Mouse (Mus musculus) forebrain, embryonic 11.5 days (tissue): Measurements from ENCODE around the gene Pard3. TPM values are rescaled to one million over a fixed set of nuclear protein-coding genes. Genes with fewer than 3 reads are reported as not detected.

Experiments used
- ATAC-seq: fragments of 200-750 bp; cut with Nextera tagmentation; replicated peaks from 2 replicates; pipeline ENCODE4 v1.8.0; 2017; ENCODE audit warnings: moderate TSS enrichment; ENCODE audit not compliant: low FRiP score
- DNase-seq: peaks from one replicate; pipeline ENCODE4 v3.0.0-alpha.2; 2017; ENCODE audit warnings: low spot score
- H3K27ac ChIP-seq: fragments of 300-500 bp; sonication (generic); 2 replicates; pipeline ENCODE4 v1.5.1; 2014; ENCODE audit warnings: low read depth, low read length
- H3K27me3 ChIP-seq: fragments of 300-500 bp; sonication (generic); 2 replicates; pipeline ENCODE4 v1.6.1; 2014; ENCODE audit warnings: mild to moderate bottlenecking, low read length, mixed read lengths; ENCODE audit not compliant: control insufficient read depth, insufficient read depth
- H3K36me3 ChIP-seq: fragments of 300-500 bp; sonication (generic); 2 replicates; pipeline ENCODE4 v1.6.1; 2014; ENCODE audit warnings: mild to moderate bottlenecking, low read length, moderate library complexity, mixed read lengths; ENCODE audit not compliant: control insufficient read depth, insufficient read depth
- H3K4me1 ChIP-seq: fragments of 300-500 bp; sonication (generic); replicated peaks from 2 replicates; pipeline ENCODE4 v1.6.1; 2014; ENCODE audit warnings: low read length, mixed read lengths; ENCODE audit not compliant: control insufficient read depth, insufficient read depth
- H3K4me2 ChIP-seq: fragments of 300-500 bp; sonication (generic); 2 replicates; pipeline ENCODE4 v1.6.1; 2014; ENCODE audit warnings: low read depth, mild to moderate bottlenecking, low read length, moderate library complexity, mixed read lengths; ENCODE audit not compliant: severe bottlenecking
- H3K4me3 ChIP-seq: fragments of 300-500 bp; sonication (generic); 2 replicates; pipeline ENCODE4 v1.5.1; 2014; ENCODE audit warnings: low read depth, low read length
- H3K9ac ChIP-seq: fragments of 300-500 bp; sonication (generic); 2 replicates; pipeline ENCODE4 v1.6.1; 2014; ENCODE audit warnings: low read length
- H3K9me3 ChIP-seq: fragments of 300-500 bp; sonication (generic); 2 replicates; pipeline ENCODE4 v1.6.1; 2016; ENCODE audit warnings: low read length, mixed read lengths; ENCODE audit not compliant: control insufficient read depth
- WGBS: fragments of 180-500 bp; shearing (Covaris S2); extraction: QIAGEN DNeasy Blood & Tissue Kit; methylation state at CpG from one replicate; pipeline ENCODE4 v1.1.7; 2014; 5-methylcytosine and 5-hydroxymethylcytosine counted together
- polyA plus RNA-seq: library from polyadenylated mRNA; unstranded; fragments of >200 nt; fragmentation: Nextera tagmentation; extraction: Ambion mirVana; gene quantifications from 2 replicates; pipeline ENCODE4 v1.2.1, GENCODE M21; 2014

Gene Pard3
- polyA plus RNA-seq, 1 experiment from 2014 or later: 39.8 TPM

GRCm38 (mm10) chr8:127090435-127090834, 26.7 kb downstream of the Pard3 start:
- H3K9me3 ChIP-seq: no peaks in the 10 kb centered on the region
- DNase-seq: no peak
- H3K27me3 ChIP-seq: no peaks in the 10 kb centered on the region
- H3K36me3 ChIP-seq: no peaks in the 10 kb centered on the region
- WGBS: 89% methylated on average over 4 of the region's 4 CpGs
- H3K9ac ChIP-seq: no peak overlapping the region
- ATAC-seq: no peak
- peaks cover 7% of the 10 kb centered on the region for H3K4me1 ChIP-seq
- H3K27ac ChIP-seq: no peak overlapping the region
- H3K4me3 ChIP-seq: no peak overlapping the region
- H3K4me2 ChIP-seq: no peak overlapping the region

DNA sequence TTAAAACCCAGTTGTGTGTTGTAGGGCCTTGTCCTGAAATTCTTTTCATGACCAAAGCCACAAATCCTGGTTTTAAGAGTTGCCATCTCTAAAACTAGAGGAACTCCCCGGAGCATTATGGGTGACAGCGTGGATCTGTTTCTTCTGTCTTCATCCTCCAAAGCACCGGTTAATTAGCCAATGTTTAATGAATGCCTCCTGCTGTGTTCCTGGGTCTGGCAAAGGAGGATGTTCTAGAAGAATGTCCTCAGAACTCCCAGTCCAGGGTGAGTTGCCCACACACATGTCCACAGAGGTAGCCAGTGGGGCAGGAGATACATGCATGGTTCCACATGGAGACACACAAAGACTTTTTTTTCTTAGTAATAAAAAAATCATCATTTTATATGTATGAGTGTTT, 28.2 kb downstream of the Pard3 start:
- ATAC-seq (no peak), DNase-seq (no peak)
- Histone ChIP-seq H3K9me3 (no peaks in the 10 kb centered on the region), H3K9ac (no peak overlapping the region), H3K27me3 (no peaks in the 10 kb centered on the region), H3K4me3 (no peak overlapping the region), H3K4me2 (no peak overlapping the region), H3K27ac (peak overlapping the region; percentile 68; the same call in 1 of the 2 replicates), H3K4me1 (peaks cover 7% of the 10 kb centered on the region), H3K36me3 (no peaks in the 10 kb centered on the region)
- WGBS: 78% methylated on average over 3 of the region's 3 CpGs

- peak overlapping the region; percentile 68 for H3K27ac ChIP-seq
- no peak overlapping the region for H3K9ac ChIP-seq
- peaks cover 7% of the 10 kb centered on the region for H3K4me1 ChIP-seq
- peak; percentile 85 for ATAC-seq
- peak overlapping the region; percentile 37 for H3K4me2 ChIP-seq
- no peaks in the 10 kb centered on the region for H3K9me3 ChIP-seq
- WGBS: 11% methylated on average over 10 of the region's 10 CpGs
- H3K36me3 ChIP-seq: no peaks in the 10 kb centered on the region
- H3K4me3 ChIP-seq: no peak overlapping the region
- DNase-seq: peak; percentile 80
- H3K27me3 ChIP-seq: no peaks in the 10 kb centered on the region
Observed at GRCm38 (mm10) chr8:127092383-127093112, 28.9 kb downstream of the Pard3 start.

- Histone ChIP-seq H3K4me2 (peak overlapping the region; percentile 37), H3K9me3 (no peaks in the 10 kb centered on the region), H3K27ac (peak overlapping the region; percentile 68), H3K4me1 (peaks cover 7% of the 10 kb centered on the region), H3K27me3 (no peaks in the 10 kb centered on the region), H3K36me3 (no peaks in the 10 kb centered on the region), H3K9ac (no peak overlapping the region), H3K4me3 (no peak overlapping the region)
- ATAC-seq (no peak; the same call in 1 of the 2 replicates), DNase-seq (no peak)
- 33% methylated on average over 3 of the region's 3 CpGs for WGBS
Observed at GRCm38 (mm10) chr8:127093113-127093426, 29.4 kb downstream of the Pard3 start.

- DNase-seq: no peak
- no peak for ATAC-seq
Observed at GRCm38 (mm10) chr8:127095763-127096162, 32.1 kb downstream of the Pard3 start.

GRCm38 (mm10) chr8:127099439-127100090, 35.9 kb downstream of the Pard3 start:
- Histone ChIP-seq H3K27ac (no peak overlapping the region), H3K4me1 (no peaks in the 10 kb centered on the region), H3K4me2 (no peak overlapping the region), H3K4me3 (no peak overlapping the region), H3K36me3 (no peaks in the 10 kb centered on the region), H3K9ac (no peak overlapping the region), H3K9me3 (no peaks in the 10 kb centered on the region), H3K27me3 (no peaks in the 10 kb centered on the region)
- 69% methylated on average over 1 of the region's 1 CpGs for WGBS
- DNase-seq (no peak), ATAC-seq (no peak)

More at GRCm38 (mm10) chr8:127095763-127096162, 32.1 kb downstream of the Pard3 start:
- H3K36me3 ChIP-seq: no peaks in the 10 kb centered on the region
- no peak overlapping the region for H3K4me3 ChIP-seq
- H3K27ac ChIP-seq: no peak overlapping the region
- no peaks in the 10 kb centered on the region for H3K9me3 ChIP-seq
- no peak overlapping the region for H3K4me2 ChIP-seq
- H3K27me3 ChIP-seq: no peaks in the 10 kb centered on the region
- 78% methylated on average over 7 of the region's 7 CpGs for WGBS
- peaks cover 4% of the 10 kb centered on the region; the same call in 1 of the 2 replicates for H3K4me1 ChIP-seq
- H3K9ac ChIP-seq: no peak overlapping the region

- no peak overlapping the region for H3K4me2 ChIP-seq
- no peak for ATAC-seq
- H3K36me3 ChIP-seq: no peaks in the 10 kb centered on the region
- H3K27ac ChIP-seq: no peak overlapping the region
- H3K9ac ChIP-seq: no peak overlapping the region
- no peaks in the 10 kb centered on the region for H3K4me1 ChIP-seq
- no peak overlapping the region for H3K4me3 ChIP-seq
- 71% methylated on average over 5 of the region's 5 CpGs for WGBS
- no peaks in the 10 kb centered on the region for H3K9me3 ChIP-seq
- DNase-seq: no peak
- no peaks in the 10 kb centered on the region for H3K27me3 ChIP-seq
Observed at GRCm38 (mm10) chr8:127103256-127103655, 39.6 kb downstream of the Pard3 start.

- Histone ChIP-seq H3K4me3 (no peak overlapping the region), H3K9ac (no peak overlapping the region), H3K4me2 (no peak overlapping the region), H3K27me3 (no peaks in the 10 kb centered on the region), H3K36me3 (no peaks in the 10 kb centered on the region), H3K4me1 (no peaks in the 10 kb centered on the region), H3K9me3 (no peaks in the 10 kb centered on the region), H3K27ac (no peak overlapping the region)
- no peak for ATAC-seq
- DNase-seq: no peak
- WGBS: 73% methylated on average over 2 of the region's 2 CpGs
Observed at GRCm38 (mm10) chr8:127104616-127105015, 40.9 kb downstream of the Pard3 start.

DNA sequence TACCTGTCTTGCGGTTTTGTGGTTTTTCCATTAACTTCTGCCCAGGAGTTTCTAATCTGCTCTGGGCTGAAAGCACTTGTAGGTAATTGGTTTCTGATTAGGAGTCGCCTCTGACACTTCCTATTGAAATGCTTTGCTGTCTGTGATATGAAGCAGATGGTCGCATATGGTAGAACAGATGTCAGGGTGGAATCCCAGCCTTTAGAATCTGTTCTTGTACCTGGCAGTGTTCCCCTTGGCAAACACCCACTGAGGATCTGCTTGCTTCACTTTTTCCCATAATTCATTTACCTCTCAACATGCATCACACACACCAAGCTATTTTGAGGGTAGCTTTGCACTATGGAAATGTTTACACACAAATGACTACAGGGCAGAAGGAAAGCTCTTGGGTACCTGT, 44.2 kb downstream of the Pard3 start:
- H3K4me1 ChIP-seq: no peaks in the 10 kb centered on the region
- no peaks in the 10 kb centered on the region for H3K9me3 ChIP-seq
- H3K4me3 ChIP-seq: no peak overlapping the region
- DNase-seq (no peak), ATAC-seq (no peak)
- no peak overlapping the region for H3K27ac ChIP-seq
- H3K27me3 ChIP-seq: no peaks in the 10 kb centered on the region
- H3K4me2 ChIP-seq: no peak overlapping the region
- H3K9ac ChIP-seq: no peak overlapping the region
- H3K36me3 ChIP-seq: no peaks in the 10 kb centered on the region
- WGBS: 44% methylated on average over 3 of the region's 3 CpGs
